ENCODE assay signal across 8 mouse cellular contexts in genomic region chr2:33821677-33822607, GRCm38 (mm10).
A peak's percentile ranks its signal among the peaks of the same experiment; 100 is the strongest.
DNase-seq lines count a peak whose midpoint lies in the region; ATAC-seq and TF ChIP-seq lines count a peak whose summit lies in the region.

No protein-coding gene starts in this region.

- no peak overlapping the region for H3K9ac ChIP-seq in hindbrain, postnatal 0 days (replicated peaks; ENCODE audit: low read length)

- H3K4me3 ChIP-seq in hindbrain, postnatal 0 days (ENCODE audit: low read length), result no peak overlapping the region

- H3K27ac ChIP-seq in hindbrain, postnatal 0 days, result 0 out of 2 replicates have a peak overlapping the region, but pooled peaks have one; percentile 17

- H3K4me1 ChIP-seq in hindbrain, postnatal 0 days (ENCODE audit: insufficient read depth, low read length), result no peaks in the 10 kb centered on the region

- no peaks in the 10 kb centered on the region for H3K9me3 ChIP-seq in hindbrain, postnatal 0 days (ENCODE audit: low read length)

- peak; percentile 87 for ATAC-seq in hindbrain, postnatal 0 days

- WGBS in hindbrain, postnatal 0 days, result 27% methylated on average over 13 of the region's 13 CpGs

- DNase-seq in T-cell, adult 2 months (ENCODE audit: low spot score), result peak; percentile 77
- DNase-seq in cerebellum, postnatal 14 days, result peak; percentile 95 to 96
- peak; percentile 76 to 86 for DNase-seq in frontal cortex, postnatal 25 days (ENCODE audit: low spot score in 2 of 2)
- peak; percentile 89 for DNase-seq in hindbrain, postnatal 0 days (ENCODE audit: low spot score)
- DNase-seq in left cerebral cortex, adult 11 months (ENCODE audit: low spot score), result peak; percentile 63
- DNase-seq in lung, postnatal 36 days, result peak; percentile 88
- peak; percentile 65 for DNase-seq in retina, postnatal 7 days (ENCODE audit: low read depth, low spot score)
- DNase-seq in thymus, postnatal 4 days, result peak; percentile 96

- H3K27me3 ChIP-seq in hindbrain, postnatal 0 days (ENCODE audit: insufficient read depth, low read length), result no peaks in the 10 kb centered on the region

- peaks cover 59% of the 10 kb centered on the region; the same call in 1 of the 2 replicates for H3K36me3 ChIP-seq in hindbrain, postnatal 0 days (ENCODE audit: insufficient read depth, low read length)

- H3K4me2 ChIP-seq in hindbrain, postnatal 0 days (ENCODE audit: low read depth, low read length), result no peak overlapping the region

- TF ChIP-seq CTCF in hindbrain, postnatal 0 days (IDR thresholded peaks at IDR 0.05; ENCODE audit: low read depth), result peak; percentile 99
